Mouse (Mus musculus) CH12.LX (cell line): ENCODE data around the gene Khk. TPM values are rescaled to one million over a fixed set of nuclear protein-coding genes. Genes with fewer than 3 reads are reported as not detected.

Experiments used
- DNase-seq: peaks from one replicate; pipeline ENCODE4 v3.0.0-alpha.2; 2013; ENCODE audit errors: extremely low read depth
- H3K27ac ChIP-seq: 2 replicates; pipeline ENCODE4 v1.5.1; 2012; ENCODE audit warnings: low read depth, mild to moderate bottlenecking, control low read depth, moderate library complexity; ENCODE audit not compliant: insufficient read depth
- H3K27me3 ChIP-seq: replicated peaks from 2 replicates; pipeline ENCODE3; 2012; ENCODE audit warnings: inconsistent platforms
- H3K36me3 ChIP-seq, 2 experiments: replicated peaks in 1 of 2; 2 replicates each; pipeline versions ENCODE3 to v1.6.1; 2012; ENCODE audit warnings: inconsistent platforms in 1 of 2, low read length in 1 of 2, mild to moderate bottlenecking in 1 of 2, mixed read lengths in 1 of 2, moderate library complexity in 1 of 2; ENCODE audit not compliant: control insufficient read depth in 1 of 2, insufficient read depth in 1 of 2
- H3K4me1 ChIP-seq, 2 experiments: 2 replicates each; pipeline ENCODE4 v1.6.1; 2012; ENCODE audit warnings: inconsistent platforms in 1 of 2, moderate library complexity in 1 of 2; ENCODE audit not compliant: insufficient read depth in 2 of 2, control insufficient read depth in 1 of 2
- H3K4me2 ChIP-seq: 2 replicates; pipeline ENCODE4 v1.6.1; 2012; ENCODE audit warnings: low read depth, mild to moderate bottlenecking, control low read depth; ENCODE audit not compliant: poor library complexity, insufficient read depth, severe bottlenecking
- H3K4me3 ChIP-seq, 3 experiments: fragments of 150-350 bp in 1 of 3; sonication (generic) in 1 of 3; replicated peaks in 1 of 3; 2 replicates each; pipeline versions ENCODE3 to v1.5.1; 2011 to 2012; ENCODE audit warnings: low read depth in 2 of 3, low read length in 2 of 3, mild to moderate bottlenecking in 2 of 3, moderate library complexity in 2 of 3, control low read depth in 1 of 3, improper control_type of control experiment in 1 of 3, inconsistent platforms in 1 of 3, mixed read lengths in 1 of 3; ENCODE audit not compliant: poor library complexity in 1 of 3
- H3K79me2 ChIP-seq: replicated peaks from 2 replicates; pipeline ENCODE4 v1.6.1; 2012; ENCODE audit warnings: mild to moderate bottlenecking, moderate library complexity; ENCODE audit not compliant: control insufficient read depth, poor library complexity, insufficient read depth, severe bottlenecking; ENCODE audit errors: extremely low read depth
- H3K9ac ChIP-seq: 2 replicates; pipeline ENCODE4 v1.6.1; 2012; ENCODE audit warnings: low read depth, mild to moderate bottlenecking, control low read depth, moderate library complexity; ENCODE audit not compliant: insufficient read depth
- H3K9me3 ChIP-seq: replicated peaks from 2 replicates; pipeline ENCODE3; 2012; ENCODE audit warnings: low read length, inconsistent platforms, mixed read lengths
- CTCF ChIP-seq, 2 experiments: IDR thresholded peaks in 1 of 2; conservative IDR thresholded peaks in 1 of 2; 2 replicates each; pipeline ENCODE4 v1.5.1; 2011 to 2012; ENCODE audit warnings: low read depth in 2 of 2, low read length in 2 of 2, improper control_type of control experiment in 1 of 2, inconsistent platforms in 1 of 2, mild to moderate bottlenecking in 1 of 2, moderate library complexity in 1 of 2
- E2F4 ChIP-seq: IDR thresholded peaks from 2 replicates; pipeline ENCODE4 v1.6.1; 2011; ENCODE audit warnings: low read depth, low read length, improper control_type of control experiment; ENCODE audit not compliant: insufficient replicate concordance
- ELF1 ChIP-seq: IDR thresholded peaks from 2 replicates; pipeline ENCODE4 v1.6.1; 2014; ENCODE audit warnings: low read depth, mild to moderate bottlenecking, inconsistent platforms, low read length, improper control_type of control experiment
- EP300 ChIP-seq: IDR thresholded peaks from 2 replicates; pipeline ENCODE4 v1.6.1; 2011; ENCODE audit warnings: low read length, improper control_type of control experiment
- GABPA ChIP-seq: IDR thresholded peaks from 2 replicates; pipeline ENCODE4 v1.6.1; 2012; ENCODE audit warnings: low read depth, low read length, improper control_type of control experiment, inconsistent platforms; ENCODE audit not compliant: insufficient replicate concordance
- HCFC1 ChIP-seq: IDR thresholded peaks from 2 replicates; pipeline ENCODE4 v1.6.1; 2012; ENCODE audit warnings: low read depth, mild to moderate bottlenecking, inconsistent platforms, low read length, improper control_type of control experiment
- JUND ChIP-seq: conservative IDR thresholded peaks from 2 replicates; pipeline ENCODE4 v1.6.1; 2011; ENCODE audit warnings: low read depth, low read length, improper control_type of control experiment
- KAT2A ChIP-seq: IDR thresholded peaks from 2 replicates; pipeline ENCODE4 v1.6.1; 2012; ENCODE audit warnings: low read length, improper control_type of control experiment, inconsistent platforms; ENCODE audit not compliant: insufficient replicate concordance
- MEF2A ChIP-seq: IDR thresholded peaks from 2 replicates; pipeline ENCODE4 v1.6.1; 2014; ENCODE audit warnings: low read depth, mild to moderate bottlenecking, inconsistent platforms, low read length, improper control_type of control experiment, borderline replicate concordance
- MXI1 ChIP-seq: IDR thresholded peaks from 2 replicates; pipeline ENCODE4 v1.6.1; 2011; ENCODE audit warnings: mild to moderate bottlenecking, low read depth, low read length, improper control_type of control experiment
- MYC ChIP-seq: IDR thresholded peaks from 2 replicates; pipeline ENCODE4 v1.6.1; 2011; ENCODE audit warnings: low read depth, mild to moderate bottlenecking, improper control_type of control experiment, low read length
- NRF1 ChIP-seq: IDR thresholded peaks from 2 replicates; pipeline ENCODE4 v1.6.1; 2014; ENCODE audit warnings: low read depth, mild to moderate bottlenecking, inconsistent platforms, low read length, improper control_type of control experiment, moderate library complexity
- PAX5 ChIP-seq: IDR thresholded peaks from 2 replicates; pipeline ENCODE4 v1.6.1; 2012; ENCODE audit warnings: low read length, inconsistent platforms, mixed read lengths
- POLR2AphosphoS2 ChIP-seq: IDR thresholded peaks from 2 replicates; pipeline ENCODE4 v1.6.1; 2011; ENCODE audit warnings: low read depth, low read length, improper control_type of control experiment
- RAD21 ChIP-seq: IDR thresholded peaks from 2 replicates; pipeline ENCODE4 v1.6.1; 2011; ENCODE audit warnings: low read depth, mild to moderate bottlenecking, low read length, improper control_type of control experiment, moderate library complexity
- RCOR1 ChIP-seq: conservative IDR thresholded peaks from 2 replicates; pipeline ENCODE4 v1.6.1; 2012; ENCODE audit warnings: low read depth, mild to moderate bottlenecking, inconsistent platforms, low read length, improper control_type of control experiment
- UBTF ChIP-seq: IDR thresholded peaks from 2 replicates; pipeline ENCODE4 v1.6.1; 2012; ENCODE audit warnings: low read depth, mild to moderate bottlenecking, inconsistent platforms, low read length, improper control_type of control experiment, moderate library complexity
- ZC3H11A ChIP-seq: IDR thresholded peaks from 2 replicates; pipeline ENCODE4 v1.6.1; 2012; ENCODE audit warnings: low read depth, mild to moderate bottlenecking, inconsistent platforms, low read length, improper control_type of control experiment
- ZNF384 ChIP-seq: IDR thresholded peaks from 2 replicates; pipeline ENCODE4 v1.6.1; 2012; ENCODE audit warnings: low read depth, low read length, improper control_type of control experiment, inconsistent platforms
- dilution Hi-C: fragments of 300-500 bp; cut with MboI; formaldehyde crosslinking; loops from 2 replicates; pipeline ENCODE4 v1.14.3; 2020; ENCODE audit warnings: low sequenced_read_pairs; ENCODE audit not compliant: extremely low pct_unique_long_range_greater_than_20kb, extremely low pct_ligation_motif_present
- in situ Hi-C: fragments of 300-500 bp; cut with MboI; formaldehyde crosslinking; loops from 3 replicates; pipeline ENCODE4 v1.14.3; 2019; ENCODE audit warnings: low sequenced_read_pairs, low pct_ligation_motif_present, low pct_unique_long_range_greater_than_20kb, mixed read lengths
- polyA plus RNA-seq: library from polyadenylated mRNA; unstranded; fragments of >175 nt; gene quantifications from 2 replicates; pipeline ENCODE4 v1.2.1, GENCODE M21; 2012; ENCODE audit warnings: low read depth; ENCODE audit not compliant: insufficient read length
- total RNA-seq, 2 experiments: library from RNA; depleted of rRNA; stranded (reverse); fragments of 300-350 nt in 1 of 2; fragments of >200 nt in 1 of 2; gene quantifications; 2 replicates each; pipeline ENCODE4 v1.2.3; 2012 to 2014

Gene Khk
- total and polyA plus RNA-seq, 3 experiments, result 2.5 to 5.7 (median 3.7) TPM

GRCm38 (mm10) chr5:30931378-30931777 lies 10.1 kb downstream of the Khk start:
- no peak overlapping the region for H3K4me3 ChIP-seq
- no peaks in the 10 kb centered on the region for H3K36me3 ChIP-seq
- no peaks in the 10 kb centered on the region for H3K9me3 ChIP-seq
- H3K27ac ChIP-seq, result no peak overlapping the region
- TF ChIP-seq KAT2A (no peak), HCFC1 (no peak), ZNF384 (no peak), RCOR1 (no peak), CTCF (conservative IDR thresholded peaks at IDR 0.05 in 1 of 2, IDR thresholded peaks at IDR 0.05 in 1 of 2; ENCODE audit: low read depth in 2 of 2, low read length in 2 of 2) (no peak), ZC3H11A (no peak), JUND (no peak)
- H3K4me1 ChIP-seq, result peaks cover 0 to 14% of the 10 kb centered on the region in 2 experiments; a peak in 3 of 4 replicates
- dilution Hi-C loops (no loop called here), in situ Hi-C loops (no loop called here)
- peaks cover 46% of the 10 kb centered on the region for H3K27me3 ChIP-seq
- H3K9ac ChIP-seq, result no peak overlapping the region
- no peaks in the 10 kb centered on the region for H3K79me2 ChIP-seq
- no peak overlapping the region for H3K4me2 ChIP-seq
- DNase-seq, result no peak

- in situ Hi-C loops (no loop called here), dilution Hi-C loops (no loop called here)
- no peak overlapping the region for H3K27ac ChIP-seq
- H3K9ac ChIP-seq, result no peak overlapping the region
- H3K79me2 ChIP-seq, result no peaks in the 10 kb centered on the region
- H3K4me3 ChIP-seq, result no peak overlapping the region
- peaks cover 0 to 14% of the 10 kb centered on the region in 2 experiments; a peak in 3 of 4 replicates for H3K4me1 ChIP-seq
- TF ChIP-seq HCFC1 (no peak), ZNF384 (no peak), MXI1 (no peak), MYC (no peak), KAT2A (no peak), E2F4 (no peak), POLR2AphosphoS2 (no peak), GABPA (no peak), MEF2A (no peak), UBTF (no peak), RAD21 (no peak), NRF1 (no peak), PAX5 (no peak), ELF1 (no peak), EP300 (no peak)
- H3K4me2 ChIP-seq, result no peak overlapping the region
- no peaks in the 10 kb centered on the region for H3K36me3 ChIP-seq
- no peak for DNase-seq
- peaks cover 29% of the 10 kb centered on the region for H3K27me3 ChIP-seq
- H3K9me3 ChIP-seq, result no peaks in the 10 kb centered on the region
Observed at GRCm38 (mm10) chr5:30933705-30934104, 12.5 kb downstream of the Khk start.
